Mouse (Mus musculus): ENCODE results near the gene Cntfr.

DNA sequence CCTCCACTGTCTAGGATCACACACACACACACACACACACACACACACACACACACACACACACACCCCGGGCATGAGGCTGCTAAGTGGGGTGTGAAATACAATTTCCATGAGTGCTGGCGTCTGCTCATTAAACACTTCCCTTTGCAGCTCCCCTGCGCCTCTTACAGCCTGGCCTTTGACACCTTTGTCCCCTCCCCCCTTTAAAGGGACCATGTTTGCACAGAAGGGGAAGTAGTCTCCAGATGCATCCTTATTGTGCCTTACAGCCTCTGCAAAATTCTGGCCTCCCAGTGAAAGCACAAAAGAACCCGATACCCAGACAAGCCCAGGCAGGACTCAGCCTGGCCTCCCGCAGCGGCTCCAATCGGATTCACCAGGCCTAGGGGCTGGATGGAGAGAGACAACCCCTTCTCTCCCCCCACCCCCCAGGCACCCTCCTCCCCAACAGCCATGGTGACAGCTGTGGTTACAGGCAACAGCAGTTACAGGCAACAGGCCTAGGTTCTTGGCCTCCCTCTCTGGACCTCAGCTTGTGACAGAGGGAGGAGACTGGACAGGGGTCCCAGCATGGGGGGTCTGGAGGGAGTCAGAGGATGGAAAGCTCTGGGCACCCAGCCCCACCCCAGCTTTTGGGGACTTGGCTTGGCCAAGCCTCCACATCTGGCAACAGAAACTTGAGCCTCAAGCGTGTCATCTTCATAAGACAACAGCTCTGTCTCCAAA is 68.5 kb downstream of the Cntfr start:
- TF ChIP-seq CTCF (IDR thresholded peaks at IDR 0.05; ENCODE audit: insufficient read depth, low read depth, low read length) (no peak), POLR2A (IDR thresholded peaks at IDR 0.05; ENCODE audit: insufficient read depth, low read depth, low read length) (no peak)
